In genomic region chr4:70535289-70535688, GRCm38 (mm10) we compare ENCODE assay signal across 8 mouse cellular contexts. TPM values are rescaled to one million over a fixed set of nuclear protein-coding genes. Genes with fewer than 3 reads are reported as not detected.
A peak's percentile ranks its signal among the peaks of the same experiment; 100 is the strongest.
DNase-seq lines count a peak whose midpoint lies in the region; ATAC-seq and TF ChIP-seq lines count a peak whose summit lies in the region.

No protein-coding gene starts in this region.

- H3K9ac ChIP-seq in lung, embryonic 14.5 days, result peak overlapping the region; percentile 92
- peak overlapping the region; percentile 94 for H3K9ac ChIP-seq in limb, embryonic 12.5 days (replicated peaks)

- WGBS in lung, embryonic 14.5 days, result 0% methylated on average over 18 of the region's 18 CpGs
- under 1% methylated on average over 18 of the region's 18 CpGs for WGBS in limb, embryonic 12.5 days

- H3K9me3 ChIP-seq in lung, embryonic 14.5 days (ENCODE audit: low read depth, low read length), result no peaks in the 10 kb centered on the region
- H3K9me3 ChIP-seq in limb, embryonic 12.5 days, result no peaks in the 10 kb centered on the region

- peak overlapping the region; percentile 83 for H3K4me2 ChIP-seq in lung, embryonic 14.5 days
- H3K4me2 ChIP-seq in limb, embryonic 12.5 days, result peak overlapping the region; percentile 89

- no peak for TF ChIP-seq POLR2A in embryonic fibroblast, embryonic 13.5 days (IDR thresholded peaks at IDR 0.05; ENCODE audit: low read depth, low read length)

- H3K4me1 ChIP-seq in lung, embryonic 14.5 days (ENCODE audit: insufficient read depth), result peaks cover 12% of the 10 kb centered on the region
- peaks cover 9% of the 10 kb centered on the region; the same call in 1 of the 2 replicates for H3K4me1 ChIP-seq in embryonic fibroblast, embryonic 13.5 days (ENCODE audit: control insufficient read depth, insufficient read depth, low read length)
- H3K4me1 ChIP-seq in limb, embryonic 12.5 days (replicated peaks), result peaks cover 26% of the 10 kb centered on the region

- DNase-seq in lung, embryonic 14.5 days, result no peak
- DNase-seq in lung, adult 18-20 months, result no peak
- DNase-seq in adrenal gland, postnatal 4 days (ENCODE audit: low spot score in 2 of 2), result no peak
- DNase-seq in cerebellum, adult 18-20 months, result no peak
- DNase-seq in ovary, postnatal 14 days (ENCODE audit: low spot score), result no peak

- no peaks in the 10 kb centered on the region for H3K27me3 ChIP-seq in lung, embryonic 14.5 days (ENCODE audit: insufficient read depth, low read length)
- H3K27me3 ChIP-seq in limb, embryonic 12.5 days, result no peaks in the 10 kb centered on the region

- H3K36me3 ChIP-seq in lung, embryonic 14.5 days (ENCODE audit: insufficient read depth), result no peaks in the 10 kb centered on the region
- H3K36me3 ChIP-seq in limb, embryonic 12.5 days, result no peaks in the 10 kb centered on the region

- peak overlapping the region; percentile 96 for H3K27ac ChIP-seq in lung, embryonic 14.5 days (ENCODE audit: low read depth)
- peak overlapping the region; percentile 81 for H3K27ac ChIP-seq in embryonic fibroblast, embryonic 13.5 days (ENCODE audit: insufficient read depth, low read length)
- H3K27ac ChIP-seq in limb, embryonic 12.5 days, result peak overlapping the region; percentile 97

- TF ChIP-seq CTCF in lung, embryonic 14.5 days (IDR thresholded peaks at IDR 0.05; ENCODE audit: low read depth), result no peak
- no peak for TF ChIP-seq CTCF in embryonic fibroblast, embryonic 13.5 days (IDR thresholded peaks at IDR 0.05; ENCODE audit: borderline replicate concordance, insufficient read depth, low read length)

- ATAC-seq in lung, embryonic 14.5 days (ENCODE audit: insufficient read depth), result peak; percentile 66
- ATAC-seq in limb, embryonic 12.5 days (ENCODE audit: insufficient number of reproducible peaks, insufficient read depth, low FRiP score, low TSS enrichment, low read depth), result peak; percentile 12
- ATAC-seq in neutrophil, adult 5-6 weeks (ENCODE audit: extremely low read depth, insufficient number of reproducible peaks, low FRiP score, poor library complexity, severe bottlenecking), result peak; percentile 7; the same call in 1 of the 2 replicates

- H3K4me3 ChIP-seq in lung, embryonic 14.5 days (ENCODE audit: low read depth, low read length), result peak overlapping the region; percentile 78
- peak overlapping the region; percentile 76 for H3K4me3 ChIP-seq in embryonic fibroblast, embryonic 13.5 days (ENCODE audit: insufficient read depth, low read length)
- H3K4me3 ChIP-seq in limb, embryonic 12.5 days (replicated peaks), result peak overlapping the region; percentile 86

RNA-seq across cellular contexts. Expression of gene Megf9, which starts 0.5 kb away (rescaled TPM):
- polyA plus RNA-seq in lung, embryonic 14.5 days (2014; fragmentation: Nextera tagmentation; extraction: Ambion mirVana), result 12.0 and 12.8 TPM in 2 replicates
- 9.1 and 13.4 TPM in 2 replicates for polyA plus RNA-seq in embryonic fibroblast, embryonic 13.5 days (2011; ENCODE audit: insufficient read length, low read depth, missing spikeins)
- polyA plus RNA-seq in limb, embryonic 12.5 days (2016; fragmentation: Nextera tagmentation; extraction: Ambion mirVana), result 14.1 and 15.5 TPM in 2 replicates
- 12.7 and 13.0 TPM in 2 replicates for total RNA-seq in neutrophil, adult 5-6 weeks (2017)
- 10 to 100 TPM; 31.7 to 35.9 TPM for total RNA-seq in adrenal gland, postnatal 4 days (2021)

Comparison
In these comparisons a context has a peak if more than half of its experiments do, and no peak if none do; other contexts are left out.
1. ATAC-seq: peak in every context shown above with its lines; median percentile 66 in lung, embryonic 14.5 days; 12 in limb, embryonic 12.5 days; 7 in neutrophil, adult 5-6 weeks.